10 mouse cellular contexts compared by ENCODE assay signal in the genomic region with DNA sequence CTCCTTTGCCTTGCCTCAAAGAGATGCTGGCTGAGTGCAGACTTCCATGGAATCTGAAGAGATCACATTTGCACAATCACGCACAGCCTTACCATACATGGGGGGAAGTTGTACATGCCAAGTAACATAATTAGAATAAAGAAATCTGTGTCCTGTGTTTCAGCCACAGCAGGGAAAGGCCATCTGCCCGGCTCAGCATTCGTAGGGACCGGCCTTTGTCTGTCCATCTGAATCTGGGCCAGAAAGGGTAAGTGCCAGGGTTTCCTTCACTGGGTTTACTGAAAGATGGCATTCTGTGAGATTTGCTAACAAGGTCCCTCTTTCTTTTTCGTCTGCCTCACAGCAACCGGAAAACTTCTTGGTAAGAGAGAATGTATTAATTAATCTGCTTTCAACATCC.
A peak's percentile ranks its signal among the peaks of the same experiment; 100 is the strongest.
DNase-seq lines count a peak whose midpoint lies in the region; ATAC-seq and TF ChIP-seq lines count a peak whose summit lies in the region.
"Had no signal": no experiment of that assay in that cellular context is flagged by ENCODE, and none has a peak within 500 bp of the region (broad histone marks: within the 10 kb centered on the region; RNA-seq: fewer than 3 reads in every experiment).

No protein-coding gene starts in this region.

- H3K4me1 ChIP-seq in forebrain, embryonic 13.5 days: peaks cover 13% of the 10 kb centered on the region
- no peaks in the 10 kb centered on the region for H3K4me1 ChIP-seq in forebrain, embryonic 11.5 days (replicated peaks; ENCODE audit: control insufficient read depth, insufficient read depth, low read length)
- H3K4me1 ChIP-seq in hindbrain, postnatal 0 days (ENCODE audit: insufficient read depth, low read length): peaks cover 5% of the 10 kb centered on the region; the same call in 1 of the 2 replicates
- H3K4me1 ChIP-seq in midbrain, postnatal 0 days (ENCODE audit: insufficient read depth, low read length): no peaks in the 10 kb centered on the region
- no peaks in the 10 kb centered on the region for H3K4me1 ChIP-seq in lung, adult 2 months (ENCODE audit: control insufficient read depth, insufficient read depth, low read length)

- no peak overlapping the region for H3K4me3 ChIP-seq in forebrain, embryonic 13.5 days
- no peak overlapping the region for H3K4me3 ChIP-seq in forebrain, embryonic 11.5 days (ENCODE audit: low read depth, low read length)
- no peak overlapping the region for H3K4me3 ChIP-seq in hindbrain, postnatal 0 days (ENCODE audit: low read length)
- no peak overlapping the region for H3K4me3 ChIP-seq in midbrain, postnatal 0 days (ENCODE audit: low read depth, low read length)
- H3K4me3 ChIP-seq in lung, adult 2 months (replicated peaks; ENCODE audit: extremely low read depth, low read depth, low read length): no peak overlapping the region
- H3K4me3 ChIP-seq: myocyte had no signal

- ATAC-seq in forebrain, embryonic 13.5 days: peak; percentile 90
- no peak for ATAC-seq in forebrain, embryonic 11.5 days (replicated peaks; ENCODE audit: low FRiP score)
- ATAC-seq in hindbrain, postnatal 0 days: peak; percentile 92
- ATAC-seq in midbrain, postnatal 0 days (ENCODE audit: low FRiP score): peak; percentile 73

- H3K27ac ChIP-seq in forebrain, embryonic 13.5 days: peak overlapping the region; percentile 54
- H3K27ac ChIP-seq in forebrain, embryonic 11.5 days (ENCODE audit: low read depth, low read length): no peak overlapping the region
- peak overlapping the region; percentile 77 for H3K27ac ChIP-seq in hindbrain, postnatal 0 days
- no peak overlapping the region; the same call in 1 of the 2 replicates for H3K27ac ChIP-seq in midbrain, postnatal 0 days (ENCODE audit: low read depth, low read length)

- TF ChIP-seq POLR2A in lung, adult 2 months (IDR thresholded peaks at IDR 0.05; ENCODE audit: borderline replicate concordance, extremely low read depth, low read depth, low read length): no peak

- TF ChIP-seq CTCF in hindbrain, postnatal 0 days (IDR thresholded peaks at IDR 0.05; ENCODE audit: low read depth): no peak
- TF ChIP-seq CTCF in midbrain, postnatal 0 days (IDR thresholded peaks at IDR 0.05): no peak
- TF ChIP-seq CTCF in lung, adult 2 months (IDR thresholded peaks at IDR 0.05; ENCODE audit: insufficient read depth, low read length): no peak

- no peak overlapping the region for H3K4me2 ChIP-seq in forebrain, embryonic 13.5 days
- H3K4me2 ChIP-seq in forebrain, embryonic 11.5 days (ENCODE audit: low read depth, low read length, severe bottlenecking): no peak overlapping the region
- H3K4me2 ChIP-seq in hindbrain, postnatal 0 days (ENCODE audit: low read depth, low read length): peak overlapping the region; percentile 24; the same call in 1 of the 2 replicates
- H3K4me2 ChIP-seq in midbrain, postnatal 0 days (ENCODE audit: low read depth, low read length, poor library complexity, severe bottlenecking): no peak overlapping the region
- H3K4me2 ChIP-seq: lung, embryonic 14.5 days had no signal

- 29% methylated on average over 6 of the region's 6 CpGs for WGBS in forebrain, embryonic 13.5 days
- 79% methylated on average over 6 of the region's 6 CpGs for WGBS in forebrain, embryonic 11.5 days
- WGBS in hindbrain, postnatal 0 days: 32% methylated on average over 6 of the region's 6 CpGs
- 38% methylated on average over 6 of the region's 6 CpGs for WGBS in midbrain, postnatal 0 days
- 79% methylated on average over 6 of the region's 6 CpGs for WGBS in lung, adult 2 months

- DNase-seq in forebrain, embryonic 11.5 days (ENCODE audit: low spot score): no peak
- DNase-seq in cerebellum, adult 8-10 months: peak; percentile 86
- peak; percentile 86 for DNase-seq in hindbrain, postnatal 0 days (ENCODE audit: low spot score)
- DNase-seq in midbrain, postnatal 0 days (ENCODE audit: low spot score): peak; percentile 86
- no peak for DNase-seq in lung, adult 2 months
- no peak for DNase-seq in adrenal gland, postnatal 4 days (ENCODE audit: low spot score in 2 of 2)
- DNase-seq in MN1 (ENCODE audit: low spot score): no peak
- DNase-seq: lung, embryonic 14.5 days had no signal

- no peaks in the 10 kb centered on the region for H3K9me3 ChIP-seq in forebrain, embryonic 13.5 days (replicated peaks)
- H3K9me3 ChIP-seq in forebrain, embryonic 11.5 days (ENCODE audit: control insufficient read depth, low read length): no peaks in the 10 kb centered on the region
- no peaks in the 10 kb centered on the region for H3K9me3 ChIP-seq in hindbrain, postnatal 0 days (ENCODE audit: low read length)
- H3K9me3 ChIP-seq in midbrain, postnatal 0 days (ENCODE audit: low read length): no peaks in the 10 kb centered on the region

- no peaks in the 10 kb centered on the region for H3K27me3 ChIP-seq in forebrain, embryonic 13.5 days
- no peaks in the 10 kb centered on the region for H3K27me3 ChIP-seq in forebrain, embryonic 11.5 days (ENCODE audit: control insufficient read depth, insufficient read depth, low read length)
- H3K27me3 ChIP-seq in hindbrain, postnatal 0 days (ENCODE audit: insufficient read depth, low read length): no peaks in the 10 kb centered on the region
- no peaks in the 10 kb centered on the region for H3K27me3 ChIP-seq in midbrain, postnatal 0 days (ENCODE audit: insufficient read depth, low read length)

- H3K9ac ChIP-seq in forebrain, embryonic 13.5 days: no peak overlapping the region
- no peak overlapping the region for H3K9ac ChIP-seq in forebrain, embryonic 11.5 days (ENCODE audit: low read length)
- no peak overlapping the region; the same call in 1 of the 2 replicates for H3K9ac ChIP-seq in hindbrain, postnatal 0 days (replicated peaks; ENCODE audit: low read length)
- H3K9ac ChIP-seq in midbrain, postnatal 0 days (replicated peaks; ENCODE audit: low read length, poor library complexity, severe bottlenecking): no peak overlapping the region
- H3K9ac ChIP-seq: lung, embryonic 14.5 days had no signal

- no peaks in the 10 kb centered on the region for H3K36me3 ChIP-seq in forebrain, embryonic 13.5 days (ENCODE audit: poor library complexity, severe bottlenecking)
- H3K36me3 ChIP-seq in forebrain, embryonic 11.5 days (ENCODE audit: control insufficient read depth, insufficient read depth, low read length): no peaks in the 10 kb centered on the region
- H3K36me3 ChIP-seq in hindbrain, postnatal 0 days (ENCODE audit: insufficient read depth, low read length): no peaks in the 10 kb centered on the region
- no peaks in the 10 kb centered on the region for H3K36me3 ChIP-seq in midbrain, postnatal 0 days (ENCODE audit: insufficient read depth, low read length)

Comparison
In these comparisons a context has a peak if more than half of its experiments do, and no peak if none do; other contexts are left out.
1. H3K27ac ChIP-seq: peak in forebrain, embryonic 13.5 days (single experiment) and hindbrain, postnatal 0 days (single experiment); none in forebrain, embryonic 11.5 days (single experiment) and midbrain, postnatal 0 days (single experiment).
2. DNase-seq: peak in cerebellum, adult 8-10 months (single experiment), hindbrain, postnatal 0 days (single experiment) and midbrain, postnatal 0 days (single experiment); none in forebrain, embryonic 11.5 days (single experiment), lung, adult 2 months (single experiment), adrenal gland, postnatal 4 days (0 of 2) and MN1 (single experiment).